Mouse (Mus musculus) cerebellum, adult 9-10 months (tissue): ENCODE measurements around the gene Nynrin.
A peak's percentile ranks its signal among the peaks of the same experiment; 100 is the strongest.

Experiments used
- DNase-seq: peaks from one replicate; pipeline ENCODE4 v3.0.0; 2022

The Nynrin gene

DNA sequence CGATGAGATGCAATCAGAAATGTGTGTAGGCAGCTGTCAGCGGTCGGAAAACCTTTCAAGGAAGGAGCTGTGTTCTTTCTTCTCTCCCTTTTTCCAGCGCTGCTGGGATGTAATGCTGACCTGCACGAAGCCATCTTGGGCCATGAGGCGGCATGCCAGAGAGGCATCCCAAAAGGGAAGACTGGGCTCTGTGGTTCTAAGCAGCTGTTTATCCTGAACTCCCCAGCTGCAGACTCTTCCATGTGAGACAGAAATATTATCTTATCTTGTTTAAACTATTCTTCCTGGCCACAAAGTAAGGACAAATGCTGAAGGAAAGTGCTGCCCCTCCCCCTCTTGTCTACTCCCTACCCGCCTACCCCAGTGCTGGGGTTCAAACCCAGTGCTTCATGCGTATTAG lies 27.2 kb downstream of the Nynrin start:
- DNase-seq: peak; percentile 60

DNA sequence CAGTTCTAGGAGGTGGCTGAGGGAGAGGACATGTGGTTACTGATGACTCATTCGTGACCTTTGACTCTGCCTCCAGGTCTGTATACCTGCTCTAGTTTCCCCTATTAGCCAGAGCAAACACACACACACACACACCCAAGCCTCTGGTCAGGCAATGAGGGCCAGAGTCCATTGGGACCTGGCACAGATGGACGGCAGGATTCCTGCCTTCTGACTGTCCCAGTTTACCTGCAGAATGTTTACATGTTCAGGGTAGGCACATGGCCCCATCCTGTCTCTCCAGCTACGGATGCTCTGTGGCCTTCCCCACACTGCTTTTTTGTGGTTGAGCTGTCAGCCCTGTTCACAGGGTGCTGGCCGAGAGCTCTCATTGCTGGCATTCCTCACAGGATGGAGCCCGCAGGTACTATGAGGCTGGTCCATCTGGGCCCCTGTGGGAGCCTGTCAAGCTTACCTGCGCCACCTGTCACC lies 28.4 kb downstream of the Nynrin start:
- peak; percentile 98 for DNase-seq

DNA sequence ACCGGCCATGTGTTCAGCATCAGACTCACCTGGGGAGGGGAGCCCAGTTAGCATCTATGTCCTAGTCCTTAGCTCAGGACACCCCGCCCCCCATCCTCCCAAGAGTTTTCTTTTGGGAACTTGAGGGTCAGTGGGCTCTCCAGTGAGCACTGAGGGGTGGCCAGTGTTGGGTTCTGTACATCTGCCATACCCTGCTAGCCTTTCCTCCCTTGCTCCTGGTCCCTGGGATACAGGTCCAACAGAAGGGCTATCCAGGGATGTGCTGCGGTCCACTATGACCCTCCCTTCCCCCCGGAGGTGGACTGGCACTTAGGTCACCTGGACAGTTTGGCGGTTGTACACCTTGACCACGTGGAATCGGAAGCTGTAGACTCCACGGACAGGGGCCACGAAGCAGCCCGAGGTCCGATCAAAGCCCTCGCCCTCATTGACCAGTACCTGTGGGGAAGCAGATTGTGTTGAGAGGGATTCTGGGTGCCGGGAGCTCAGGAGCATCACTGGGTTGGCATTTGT lies 29.4 kb downstream of the Nynrin start:
- peak; percentile 81 for DNase-seq

DNA sequence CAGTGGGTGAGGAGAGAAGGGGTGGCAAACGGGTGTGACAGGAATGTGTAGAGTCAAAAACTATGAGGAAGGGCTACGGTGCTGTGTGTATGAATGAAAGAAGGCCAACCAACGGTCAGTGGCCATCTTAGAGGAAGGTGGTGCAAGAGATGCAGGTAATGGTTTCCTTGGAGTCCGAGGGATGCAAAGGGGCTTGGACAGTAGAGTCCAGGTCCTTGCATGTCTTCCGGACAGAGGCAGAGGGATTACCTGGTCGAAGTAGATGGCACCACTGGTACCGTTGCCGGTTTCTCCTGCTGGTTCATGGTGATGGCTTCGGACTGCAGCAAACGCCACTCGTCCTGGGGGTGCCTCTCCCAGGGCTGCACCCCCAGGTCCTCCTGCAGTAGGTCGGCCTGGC lies 29.9 kb downstream of the Nynrin start:
- DNase-seq: peak; percentile 78

DNA sequence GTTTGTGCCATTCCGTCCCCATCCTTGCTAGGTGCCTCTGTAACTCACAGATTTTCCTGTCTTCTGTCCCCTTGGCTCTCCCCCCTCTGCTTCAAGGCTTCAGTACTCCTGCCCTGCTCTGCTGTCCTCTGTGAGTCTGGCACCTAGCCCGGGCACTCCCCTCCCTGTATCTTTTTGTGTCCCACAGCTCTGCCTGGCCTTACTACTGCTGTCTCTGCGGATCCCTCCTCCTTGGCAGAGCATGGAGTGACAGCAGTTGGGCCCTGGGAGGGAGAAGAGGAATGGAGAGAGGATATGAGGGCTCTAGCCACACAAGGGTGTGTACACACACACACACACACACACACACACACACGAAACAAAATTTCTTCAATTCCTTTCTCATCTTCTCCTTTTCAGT lies 30.4 kb downstream of the Nynrin start, which contains the start of gene Cbln3:
Gene Cbln3, minus strand, starts transcription at position 227 of the 400 bp plus-strand sequence.
- DNase-seq: peak; percentile 100

DNA sequence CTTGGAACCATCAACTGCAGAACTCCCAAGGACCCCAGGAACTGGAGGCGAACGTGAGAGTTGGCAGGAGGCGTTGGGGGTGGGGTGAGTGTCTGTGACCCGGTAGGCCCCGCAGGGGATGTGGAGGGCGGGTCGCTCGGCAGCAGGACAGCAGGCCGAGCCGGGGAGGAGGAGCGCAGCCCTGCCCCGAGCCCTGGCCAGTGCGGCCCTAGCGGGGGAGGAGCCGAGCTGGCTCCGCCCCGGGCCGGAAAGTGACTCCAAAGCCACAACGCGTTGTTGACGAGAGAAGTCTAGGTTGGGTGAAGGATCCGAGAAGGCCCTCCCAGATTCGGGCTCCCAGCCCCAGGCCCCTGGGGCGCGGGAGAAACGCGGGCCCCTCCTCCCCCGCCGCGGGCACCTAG lies 30.9 kb downstream of the Nynrin start, which contains the start of gene Khnyn:
Gene Khnyn, plus strand, starts transcription at position 235 of the 401 bp plus-strand sequence.
- peak; percentile 96 for DNase-seq

DNA sequence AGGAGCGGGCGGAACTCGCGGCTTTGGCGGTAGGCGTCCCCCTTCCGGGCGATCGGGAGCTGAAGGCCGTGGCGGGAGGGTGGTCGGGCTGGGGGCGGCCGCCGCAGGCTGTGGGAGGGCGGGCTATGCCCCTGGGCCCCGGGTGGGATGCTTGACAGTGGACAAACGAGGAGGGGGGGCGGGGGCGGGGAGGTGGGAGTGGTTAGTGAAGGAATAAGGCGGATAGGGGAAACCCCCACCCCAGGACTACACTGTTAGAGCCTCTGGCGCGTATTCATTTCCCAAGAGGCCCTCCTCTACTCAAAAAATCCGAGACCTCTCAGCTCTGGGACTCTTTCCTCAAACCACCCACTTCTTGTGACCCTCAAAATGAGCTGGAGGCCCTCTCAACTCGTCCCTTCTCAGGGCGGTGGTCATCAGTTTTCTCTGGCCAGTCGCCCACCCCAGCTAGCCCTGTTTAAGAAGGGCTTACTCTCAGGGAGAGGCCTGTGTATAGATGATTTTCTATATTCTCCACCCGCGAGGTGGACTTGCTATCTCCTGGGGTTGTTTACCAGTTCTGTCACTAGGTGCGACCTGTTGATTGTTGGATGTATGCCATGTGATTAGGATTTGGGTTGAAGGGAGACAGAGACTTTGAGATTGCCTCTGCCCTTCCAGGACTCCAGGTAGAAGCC lies 31.4 kb downstream of the Nynrin start:
- peak; percentile 87 for DNase-seq

DNA sequence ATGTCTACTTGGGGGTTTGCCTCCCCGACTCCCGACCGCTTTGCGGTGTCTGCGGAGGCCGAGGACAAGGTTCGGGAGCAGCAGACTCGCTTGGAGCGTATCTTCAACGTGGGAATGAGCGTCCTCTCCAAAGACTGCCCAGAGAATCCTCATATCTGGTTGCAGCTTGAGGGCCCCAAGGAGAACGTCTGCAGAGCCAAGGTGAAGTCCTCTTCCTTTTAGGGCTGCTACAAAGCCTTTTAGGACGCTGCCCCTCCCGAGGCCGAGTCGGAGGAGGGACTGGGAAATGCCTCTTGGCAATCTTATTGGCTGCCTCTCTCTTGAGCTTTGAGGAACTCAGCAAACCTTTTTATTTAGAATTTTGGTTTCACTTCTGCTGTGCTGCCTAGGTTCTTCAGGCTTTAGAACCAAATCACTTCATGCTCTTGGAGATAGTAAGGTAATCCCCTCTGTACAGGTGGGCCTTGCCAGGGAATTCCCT lies 32.0 kb downstream of the Nynrin start:
- DNase-seq: peak; percentile 73

DNA sequence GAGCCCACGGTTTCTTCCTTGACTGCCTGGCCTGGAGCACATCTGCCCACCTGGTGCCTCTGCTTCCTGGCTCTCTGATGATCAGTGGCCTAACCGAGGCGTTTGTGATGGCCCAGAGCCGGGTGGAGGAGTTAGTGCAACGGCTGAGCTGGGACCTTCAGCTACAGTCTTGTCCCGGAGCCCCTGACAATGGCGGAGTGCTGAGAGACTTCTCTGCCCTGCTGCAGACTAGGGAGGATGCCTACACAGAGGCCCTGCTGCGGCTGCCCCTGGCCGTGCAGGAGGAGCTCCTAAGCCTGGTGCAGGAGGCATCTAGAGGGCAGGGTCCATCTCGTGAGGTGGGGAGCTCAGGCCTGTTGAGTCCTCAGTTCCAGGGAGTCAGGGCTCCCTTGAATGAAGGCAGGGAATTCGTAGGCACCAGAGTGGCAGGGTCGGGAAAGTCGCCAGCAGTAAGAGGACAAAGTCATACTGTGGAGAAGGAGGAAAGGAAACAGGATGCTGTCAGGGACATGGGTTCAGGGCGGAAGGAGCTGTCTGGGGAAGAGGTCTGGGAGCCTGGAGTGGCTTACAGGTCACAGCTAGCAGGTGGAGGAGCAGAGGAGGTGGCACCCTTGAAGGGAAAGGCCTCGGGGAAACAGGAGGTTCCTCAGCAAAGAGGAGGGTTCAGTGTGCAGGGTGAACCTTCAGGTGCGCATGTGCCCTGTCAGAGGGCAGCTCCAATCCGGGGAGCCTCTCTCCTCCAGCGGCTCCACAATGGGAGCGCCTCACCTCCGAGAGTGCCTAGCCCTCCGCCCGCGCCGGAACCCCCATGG lies 33.0 kb downstream of the Nynrin start:
- peak; percentile 57 for DNase-seq

DNA sequence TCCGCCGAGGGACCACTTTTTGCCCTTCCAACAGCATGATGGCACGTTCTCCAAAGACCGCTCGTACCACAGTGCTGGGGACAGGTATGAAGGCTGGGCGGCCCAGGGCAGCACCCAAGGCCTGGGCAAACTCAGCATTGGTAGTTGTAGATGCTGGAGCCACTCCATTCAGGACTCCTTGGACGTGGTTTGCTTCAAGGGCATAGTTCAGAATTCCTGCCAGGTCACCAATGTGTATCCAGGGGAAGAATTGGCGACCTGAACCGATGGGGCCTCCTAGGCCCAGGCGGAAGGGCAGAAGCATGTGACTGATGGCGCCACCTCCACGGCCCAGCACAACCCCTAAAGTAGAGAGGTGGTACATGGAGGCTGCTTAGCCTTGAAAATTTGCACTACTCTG lies 43.9 kb downstream of the Nynrin start:
- DNase-seq: peak; percentile 42

DNA sequence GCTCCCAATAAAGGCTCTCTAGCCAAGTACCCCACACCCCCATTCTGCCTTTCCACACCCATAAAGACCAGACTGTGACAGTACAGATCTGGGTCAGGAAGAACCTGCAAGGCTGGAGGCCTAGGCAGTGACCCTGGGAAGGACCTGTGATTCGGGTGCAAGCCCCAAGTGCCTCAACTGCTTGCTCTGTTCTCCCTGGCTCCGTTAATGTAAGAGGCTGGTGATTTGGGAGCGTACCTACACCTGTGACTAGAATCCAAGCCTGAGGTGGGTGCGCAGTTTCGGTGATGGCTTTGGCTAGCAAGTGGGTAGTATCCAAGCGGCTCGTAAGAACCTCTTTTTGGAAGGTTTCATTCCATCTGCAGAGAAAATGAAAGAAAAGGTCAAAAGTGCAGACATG lies 45.1 kb downstream of the Nynrin start:
- DNase-seq: peak; percentile 47

DNA sequence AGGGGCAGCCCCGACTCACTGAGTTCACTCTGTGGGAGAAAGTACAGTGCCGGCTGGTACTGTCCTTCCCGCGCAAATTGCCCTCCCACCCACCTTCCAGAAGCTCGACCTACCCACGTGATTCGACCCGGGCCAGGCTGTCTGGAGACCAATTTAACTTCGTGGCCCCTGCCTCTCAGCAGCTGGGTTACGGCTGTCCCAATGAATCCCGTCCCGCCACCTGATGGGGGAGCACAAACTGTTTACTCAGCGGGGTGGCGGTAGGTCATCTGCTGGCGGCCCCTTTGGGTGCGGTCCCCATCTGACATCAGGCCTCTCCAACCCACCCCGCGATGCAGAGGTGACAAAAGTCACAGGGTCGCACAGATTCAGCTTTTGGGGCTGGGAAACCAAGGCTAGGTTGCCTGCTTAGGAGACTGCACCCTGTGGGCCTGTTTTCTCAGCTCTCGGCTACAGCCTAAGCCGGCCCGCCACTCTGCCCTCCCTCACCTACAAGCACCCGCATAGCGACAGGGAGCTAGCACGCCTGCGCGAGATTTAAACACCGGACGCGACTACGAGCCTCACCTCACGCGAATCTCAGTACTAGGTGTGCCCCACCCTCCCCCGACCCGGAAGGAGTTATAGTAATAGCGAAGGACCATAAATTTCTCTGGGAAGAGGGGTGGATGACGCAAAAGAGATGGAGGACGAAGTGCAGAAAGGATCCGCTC lies 46.0 kb downstream of the Nynrin start, which contains the start of gene Sdr39u1:
Gene Sdr39u1, minus strand, starts transcription at position 593 of the 713 bp plus-strand sequence.
- DNase-seq: peak; percentile 94

DNA sequence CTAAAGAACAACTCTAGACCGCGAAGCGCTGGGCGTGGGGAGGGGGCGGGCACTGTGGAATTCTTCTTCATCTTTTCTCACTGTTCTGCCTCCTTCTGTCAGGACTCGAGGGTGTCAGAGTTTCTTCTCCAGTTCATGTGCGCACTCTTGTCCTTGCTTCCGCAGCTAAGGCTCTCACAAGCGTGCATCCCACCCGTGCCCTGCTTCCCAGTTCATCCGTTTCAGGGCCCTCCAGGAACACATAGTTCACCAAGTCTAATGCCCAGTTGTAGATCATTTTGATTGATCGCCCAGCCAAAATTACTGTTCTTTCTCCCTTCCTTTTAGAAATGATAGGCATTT lies 46.6 kb downstream of the Nynrin start:
- no peak for DNase-seq

DNA sequence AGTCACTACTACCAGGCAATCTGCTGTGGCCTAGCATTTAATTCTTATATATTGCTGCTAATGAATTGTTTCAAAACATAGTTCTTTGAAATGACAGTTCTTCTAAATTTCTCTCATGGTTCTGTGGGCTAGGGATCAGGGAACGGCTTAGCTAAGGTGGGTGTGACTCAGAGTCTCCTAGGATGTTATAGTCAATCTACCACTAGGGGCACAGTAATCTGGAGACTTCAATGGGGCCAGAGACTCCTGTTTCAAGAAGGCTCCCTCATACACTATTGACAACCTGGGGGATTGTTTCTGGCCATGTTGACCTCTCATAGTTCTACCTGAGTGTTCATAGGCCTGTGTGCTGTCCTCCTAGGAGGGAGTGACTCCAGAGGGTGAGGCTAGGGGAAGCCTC lies 51.7 kb downstream of the Nynrin start:
- no peak for DNase-seq

DNA sequence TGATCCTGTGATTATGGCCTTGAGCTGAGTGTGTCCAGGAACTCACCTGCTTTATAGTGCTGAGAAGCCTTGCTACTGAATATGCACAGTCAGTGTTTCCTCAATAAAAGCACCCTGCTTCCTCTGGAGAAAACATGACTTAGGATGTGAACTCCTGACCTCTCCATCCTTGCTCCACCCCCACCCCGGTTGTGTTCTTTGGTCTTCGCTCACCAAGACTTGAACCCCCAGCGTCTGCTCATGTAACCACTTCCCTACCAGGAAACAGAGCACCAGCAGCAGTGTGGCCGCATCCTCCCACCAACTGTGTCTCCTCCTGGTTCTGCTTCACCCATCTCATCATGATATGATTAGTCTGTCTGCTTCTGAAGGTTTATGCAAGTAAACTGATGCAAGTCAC lies 59.6 kb downstream of the Nynrin start:
- no peak for DNase-seq

DNA sequence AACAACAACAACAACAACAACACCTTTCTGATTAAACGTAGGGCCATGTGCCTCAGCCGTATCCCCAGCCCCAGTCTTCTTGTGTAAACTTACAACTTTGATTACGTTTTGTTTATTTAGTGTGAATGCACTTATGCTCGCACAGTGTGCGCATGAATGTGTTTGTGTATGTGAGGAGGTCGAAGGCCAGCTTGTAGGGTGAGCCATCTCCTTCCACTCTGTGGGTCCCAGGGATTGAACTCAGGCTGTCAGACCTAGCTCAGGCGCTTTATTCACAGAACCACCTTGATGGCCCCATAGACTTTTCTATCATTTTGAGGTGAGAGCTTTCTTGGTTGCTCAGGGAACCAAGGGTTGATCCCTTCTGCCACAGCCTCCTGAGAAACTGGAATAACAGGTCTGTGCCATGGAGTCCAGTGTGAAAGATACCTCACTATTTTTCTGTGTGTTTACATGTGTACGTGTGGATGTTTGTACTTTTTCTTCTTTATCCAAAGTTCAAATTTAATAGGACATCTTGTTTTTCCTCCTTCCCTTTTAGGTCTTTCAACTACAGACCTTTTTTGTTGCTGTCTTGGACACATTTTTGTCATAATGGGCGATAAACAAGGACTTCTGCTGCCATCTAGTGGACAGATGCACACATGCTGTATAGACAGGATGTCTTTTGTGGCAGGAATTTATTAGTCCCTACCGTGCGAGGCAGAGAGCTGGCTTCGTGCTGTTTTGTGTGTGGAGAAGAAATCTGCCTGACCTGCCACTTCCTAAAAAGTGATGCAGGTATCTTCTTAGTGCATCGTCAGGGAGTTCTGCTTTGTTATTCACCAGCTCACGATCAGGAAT lies 64.7 kb downstream of the Nynrin start:
- peak; percentile 92 for DNase-seq

DNA sequence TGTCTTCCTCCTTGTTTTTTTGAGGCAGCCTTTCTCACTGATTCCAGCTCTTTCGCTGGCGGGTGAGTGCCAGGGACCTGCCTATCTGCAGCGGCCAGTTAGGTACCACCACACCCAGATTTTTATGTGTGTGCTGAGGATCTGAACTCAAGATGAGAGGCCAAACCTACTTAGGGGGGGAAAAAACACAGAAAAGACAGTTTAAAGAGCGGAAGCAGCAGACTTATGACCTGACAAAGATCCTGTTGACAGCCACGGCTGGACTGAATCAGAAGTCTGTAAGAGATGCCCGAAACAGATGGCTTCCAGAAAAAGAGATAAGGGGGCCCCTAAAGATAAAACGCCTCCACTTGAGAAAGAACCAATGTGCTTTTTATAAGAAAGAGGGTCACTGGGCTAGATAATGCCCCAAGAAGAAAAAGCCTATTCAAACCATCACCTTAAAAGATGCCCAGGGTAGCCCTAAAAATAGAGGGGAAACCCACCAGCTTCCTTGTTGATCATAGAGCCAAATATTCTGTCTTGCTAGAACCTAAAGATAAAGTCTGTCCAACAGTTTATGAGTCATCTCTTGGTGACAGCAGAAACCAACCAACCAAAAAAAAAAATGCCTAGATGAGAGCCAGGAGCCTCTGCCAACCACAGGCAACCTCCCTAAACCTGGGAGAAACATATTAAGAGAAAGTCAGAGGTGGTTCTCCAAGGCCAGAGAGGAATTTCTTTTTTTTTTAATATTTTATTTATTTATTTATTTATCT lies 68.8 kb downstream of the Nynrin start:
- no peak for DNase-seq
